Mouse (Mus musculus) MEL (cell line): ENCODE results near the gene Gemin7. TPM values are rescaled to one million over a fixed set of nuclear protein-coding genes. Genes with fewer than 3 reads are reported as not detected.
"Not testable (repeated sequence)": the region's sequence is repeated elsewhere in the genome, so short reads cannot be mapped to it uniquely, and the experiment has no call there.

Source experiments
- DNase-seq: peaks from one replicate; pipeline ENCODE4 v3.0.0; 2011; ENCODE audit warnings: low read depth, low spot score
- H3K27ac ChIP-seq: 2 replicates; pipeline ENCODE4 v1.5.1; 2012; ENCODE audit warnings: low read depth, mild to moderate bottlenecking, control low read depth, low read length, moderate library complexity; ENCODE audit not compliant: control insufficient read depth
- H3K27me3 ChIP-seq, 2 experiments: fragments of 150-350 bp in 1 of 2; sonication (generic) in 1 of 2; 2 replicates each; pipeline ENCODE4 v1.6.1; 2012; ENCODE audit warnings: low read length in 2 of 2, mild to moderate bottlenecking in 2 of 2, improper control_type of control experiment in 1 of 2, moderate library complexity in 1 of 2; ENCODE audit not compliant: insufficient read depth in 2 of 2, control insufficient read depth in 1 of 2
- H3K36me3 ChIP-seq, 2 experiments: 2 replicates each; pipeline ENCODE4 v1.6.1; 2012 to 2014; ENCODE audit warnings: low read length in 2 of 2, improper control_type of control experiment in 1 of 2, inconsistent platforms in 1 of 2, mild to moderate bottlenecking in 1 of 2; ENCODE audit not compliant: insufficient read depth in 2 of 2, control insufficient read depth in 1 of 2
- H3K4me1 ChIP-seq, 2 experiments: fragments of 150-350 bp in 1 of 2; sonication (generic) in 1 of 2; 2 replicates each; pipeline ENCODE4 v1.6.1; 2012; ENCODE audit warnings: low read length in 2 of 2, improper control_type of control experiment in 1 of 2, mild to moderate bottlenecking in 1 of 2; ENCODE audit not compliant: insufficient read depth in 2 of 2, control insufficient read depth in 1 of 2
- H3K4me3 ChIP-seq, 2 experiments: fragments of 150-350 bp in 1 of 2; sonication (generic) in 1 of 2; 2 replicates each; pipeline ENCODE4 v1.5.1; 2012; ENCODE audit warnings: low read depth in 2 of 2, low read length in 2 of 2, mild to moderate bottlenecking in 2 of 2, moderate library complexity in 2 of 2, control low read depth in 1 of 2, improper control_type of control experiment in 1 of 2; ENCODE audit not compliant: control insufficient read depth in 1 of 2, insufficient read depth in 1 of 2
- H3K79me2 ChIP-seq: 2 replicates; pipeline ENCODE4 v1.6.1; 2012; ENCODE audit warnings: mild to moderate bottlenecking, low read length, moderate library complexity; ENCODE audit not compliant: control insufficient read depth, poor library complexity, insufficient read depth
- H3K9ac ChIP-seq: 2 replicates; pipeline ENCODE4 v1.6.1; 2012; ENCODE audit warnings: low read depth, mild to moderate bottlenecking, control low read depth, low read length, moderate library complexity; ENCODE audit not compliant: control insufficient read depth, poor library complexity, severe bottlenecking
- H3K9me3 ChIP-seq: fragments of 150-350 bp; sonication (generic); replicated peaks from 2 replicates; pipeline ENCODE4 v1.6.1; 2012; ENCODE audit warnings: mild to moderate bottlenecking, low read length, improper control_type of control experiment, moderate library complexity; ENCODE audit not compliant: insufficient read depth
- CTCF ChIP-seq, 3 experiments: IDR thresholded peaks in 2 of 3; conservative IDR thresholded peaks in 1 of 3; 2 replicates each; pipeline ENCODE4 v1.5.1; 2011 to 2012; ENCODE audit warnings: low read length in 3 of 3, low read depth in 2 of 3, mild to moderate bottlenecking in 2 of 3, improper control_type of control experiment in 1 of 3, inconsistent platforms in 1 of 3, mixed read lengths in 1 of 3, moderate library complexity in 1 of 3; ENCODE audit not compliant: control insufficient read depth in 1 of 3, insufficient read depth in 1 of 3, poor library complexity in 1 of 3, severe bottlenecking in 1 of 3
- E2F4 ChIP-seq: IDR thresholded peaks from 2 replicates; pipeline ENCODE4 v1.6.1; 2011; ENCODE audit warnings: low read depth, low read length, improper control_type of control experiment, borderline replicate concordance
- GATA1 ChIP-seq: IDR thresholded peaks from 2 replicates; pipeline ENCODE4 v1.6.1; 2011; ENCODE audit warnings: low read depth, low read length, improper control_type of control experiment
- KAT2A ChIP-seq: conservative IDR thresholded peaks from 2 replicates; pipeline ENCODE4 v1.6.1; 2012; ENCODE audit warnings: low read depth, low read length, improper control_type of control experiment, inconsistent platforms
- NELFE ChIP-seq: IDR thresholded peaks from 2 replicates; pipeline ENCODE4 v1.6.1; 2011; ENCODE audit warnings: low read depth, low read length, improper control_type of control experiment
- POLR2A ChIP-seq, 2 experiments: IDR thresholded peaks; 2 replicates each; pipeline ENCODE4 v1.6.1; 2011 to 2012; ENCODE audit warnings: low read length in 2 of 2, mild to moderate bottlenecking in 2 of 2, control low read depth in 1 of 2, improper control_type of control experiment in 1 of 2, low read depth in 1 of 2, moderate library complexity in 1 of 2; ENCODE audit not compliant: control insufficient read depth in 1 of 2, insufficient read depth in 1 of 2, poor library complexity in 1 of 2
- POLR2AphosphoS2 ChIP-seq: IDR thresholded peaks from 2 replicates; pipeline ENCODE4 v1.6.1; 2011; ENCODE audit warnings: low read length, improper control_type of control experiment
- TBP ChIP-seq: IDR thresholded peaks from 2 replicates; pipeline ENCODE4 v1.8.0; 2011; ENCODE audit warnings: low read depth, low read length, improper control_type of control experiment
- ZMIZ1 ChIP-seq: IDR thresholded peaks from 2 replicates; pipeline ENCODE4 v1.6.1; 2012; ENCODE audit warnings: low read depth, mild to moderate bottlenecking, inconsistent platforms, low read length, improper control_type of control experiment, moderate library complexity
- ZNF384 ChIP-seq: IDR thresholded peaks from 2 replicates; pipeline ENCODE4 v1.6.1; 2012; ENCODE audit warnings: low read depth, mild to moderate bottlenecking, inconsistent platforms, low read length, improper control_type of control experiment
- polyA plus RNA-seq, 2 experiments: library from polyadenylated mRNA; stranded (reverse) in 1 of 2; unstranded in 1 of 2; fragments of >175 nt in 1 of 2; fragments of >200 nt in 1 of 2; gene quantifications; 2 replicates each; pipeline versions ENCODE4 v1.2.1 to v1.2.4; 2012; ENCODE audit warnings: low replicate concordance in 2 of 2, low read depth in 1 of 2; ENCODE audit not compliant: insufficient read length in 2 of 2, insufficient read depth in 1 of 2, missing spikeins in 1 of 2
- total RNA-seq: library from RNA; depleted of rRNA; stranded (reverse); fragments of 300-350 nt; gene quantifications from 2 replicates; pipeline ENCODE4 v1.2.3, GENCODE M21; 2012

Gene Gemin7
- total and polyA plus RNA-seq, 3 experiments: 58.0 to 78.7 TPM; not detected in 1

DNA sequence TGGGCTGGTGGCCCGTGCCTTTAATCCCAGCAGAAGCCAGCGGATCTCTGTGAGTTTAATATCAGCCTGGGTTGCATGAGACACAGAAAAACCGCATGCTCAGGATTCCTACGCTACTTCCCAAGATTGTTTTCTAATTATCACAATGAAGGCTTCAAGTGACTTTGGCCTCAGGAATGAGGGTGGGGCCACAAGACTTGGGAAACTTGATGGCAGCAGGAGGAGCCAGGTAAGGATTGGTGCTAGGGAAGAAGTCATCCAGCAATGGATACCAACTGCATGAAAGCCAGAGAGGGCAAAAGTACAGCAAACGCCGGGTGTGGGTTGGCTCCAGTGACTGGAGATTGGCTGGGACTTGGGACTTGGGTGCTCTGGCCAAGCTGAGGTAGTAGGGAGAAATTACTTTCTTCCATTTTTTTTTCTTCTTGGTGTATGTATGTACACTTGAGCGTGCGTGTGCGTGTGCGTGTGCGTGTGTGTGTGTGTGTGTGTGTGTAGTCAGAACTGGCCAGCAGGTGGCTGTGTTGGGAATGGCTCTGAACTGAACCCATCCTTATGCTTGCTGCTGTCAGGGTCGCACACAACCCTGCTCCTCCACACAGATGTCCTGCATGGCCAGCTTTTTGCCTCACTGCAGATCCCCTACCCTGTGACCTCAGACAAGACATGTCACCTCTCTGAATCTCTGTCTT is 32.4 kb upstream of the Gemin7 start:
- no peak overlapping the region for H3K4me3 ChIP-seq
- H3K27ac ChIP-seq: no peak overlapping the region
- H3K79me2 ChIP-seq: no peaks in the 10 kb centered on the region
- TF ChIP-seq POLR2AphosphoS2 (no peak), CTCF (IDR thresholded peaks at IDR 0.05 in 2 of 3, conservative IDR thresholded peaks at IDR 0.05 in 1 of 3; ENCODE audit: control insufficient read depth in 1 of 3, insufficient read depth in 1 of 3, low read depth in 2 of 3, low read length in 3 of 3, poor library complexity in 1 of 3, severe bottlenecking in 1 of 3) (0 out of 6 replicates have a peak, but pooled peaks of 1 of the 3 experiments have one; percentile 7)
- H3K36me3 ChIP-seq: no peaks in the 10 kb centered on the region
- no peaks in the 10 kb centered on the region for H3K27me3 ChIP-seq
- H3K9ac ChIP-seq: no peak overlapping the region
- no peaks in the 10 kb centered on the region for H3K4me1 ChIP-seq
- DNase-seq: no peak
- no peaks in the 10 kb centered on the region for H3K9me3 ChIP-seq

DNA sequence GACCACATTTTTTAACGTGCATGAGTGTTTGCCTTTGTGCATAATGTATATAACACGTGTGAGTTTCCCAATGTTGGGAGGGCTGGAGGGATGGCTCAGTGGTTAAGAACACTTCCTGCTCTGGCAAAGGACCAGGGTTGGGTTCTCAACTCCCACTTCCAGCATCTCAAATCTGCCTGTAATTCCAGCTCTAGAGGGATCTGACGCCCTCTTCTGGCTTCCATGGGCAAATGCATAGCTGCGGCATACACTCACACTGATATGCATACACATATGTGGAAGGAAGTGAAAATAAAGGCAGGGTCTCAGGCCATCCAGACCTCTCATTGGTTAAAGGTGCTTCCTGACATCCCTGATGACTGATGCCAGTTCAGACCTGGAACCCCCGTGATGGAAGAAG is 29.9 kb upstream of the Gemin7 start:
- Histone ChIP-seq H3K27me3 (no peaks in the 10 kb centered on the region), H3K36me3 (peaks cover 0 to 12% of the 10 kb centered on the region in 2 experiments; a peak in 3 of 4 replicates), H3K9me3 (no peaks in the 10 kb centered on the region), H3K27ac (no peak overlapping the region), H3K4me3 (no peak overlapping the region), H3K79me2 (peaks cover 19% of the 10 kb centered on the region), H3K4me1 (peaks cover 2 to 11% of the 10 kb centered on the region in 2 experiments; a peak in 1 of 4 replicates), H3K9ac (no peak overlapping the region)
- no peak for TF ChIP-seq KAT2A
- TF ChIP-seq GATA1: no peak
- peak in 1 of 3 experiments; percentile 22; a peak in 1 of 6 replicates for TF ChIP-seq CTCF (IDR thresholded peaks at IDR 0.05 in 2 of 3, conservative IDR thresholded peaks at IDR 0.05 in 1 of 3; ENCODE audit: control insufficient read depth in 1 of 3, insufficient read depth in 1 of 3, low read depth in 2 of 3, low read length in 3 of 3, poor library complexity in 1 of 3, severe bottlenecking in 1 of 3)
- no peak for DNase-seq

DNA sequence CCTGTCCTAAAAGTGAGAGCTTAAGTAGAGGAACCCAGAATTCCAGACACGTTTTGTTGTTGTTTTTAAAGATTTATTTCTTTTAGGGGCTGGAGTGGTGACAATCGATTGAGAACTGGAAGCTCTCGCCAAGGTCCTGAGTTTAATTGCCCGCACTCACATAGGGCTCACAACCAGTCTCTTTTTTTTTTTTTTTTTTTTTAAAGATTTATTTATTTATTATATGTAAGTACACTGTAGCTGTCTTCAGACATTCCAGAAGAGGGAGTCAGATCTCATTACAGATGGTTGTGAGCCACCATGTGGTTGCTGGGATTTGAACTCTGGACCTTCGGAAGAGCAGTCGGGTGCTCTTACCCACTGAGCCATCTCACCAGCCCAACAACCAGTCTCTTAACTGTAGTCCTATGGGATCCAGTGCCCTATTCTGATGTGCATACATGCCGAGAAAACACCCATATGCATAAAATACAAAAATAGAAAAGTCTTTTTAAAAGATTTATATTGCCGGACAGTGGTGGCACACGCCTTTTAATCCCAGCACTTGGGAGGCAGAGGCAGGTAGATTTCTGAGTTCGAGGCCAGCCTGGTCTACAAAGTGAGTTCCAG is 27.3 kb upstream of the Gemin7 start:
- peak in 1 of 2 experiments; percentile 28; a peak in 1 of 4 replicates for TF ChIP-seq POLR2A (IDR thresholded peaks at IDR 0.05; ENCODE audit: control insufficient read depth in 1 of 2, insufficient read depth in 1 of 2, low read depth in 1 of 2, low read length in 2 of 2, poor library complexity in 1 of 2)
- peak; percentile 95 for TF ChIP-seq TBP
- peak; percentile 22; the same call in 1 of the 2 replicates for TF ChIP-seq ZMIZ1
- TF ChIP-seq NELFE: 0 out of 2 replicates have a peak, but pooled peaks have one; percentile 12
- peak; percentile 79 for TF ChIP-seq ZNF384
- peak; percentile 10; the same call in 1 of the 2 replicates for TF ChIP-seq E2F4
- TF ChIP-seq, all 39 proteins: peak for 6; not testable (repeated sequence) for 33
- peaks cover 0 to 12% of the 10 kb centered on the region in 2 experiments for H3K36me3 ChIP-seq
- peak overlapping the region; percentile 56 for H3K9ac ChIP-seq
- H3K4me1 ChIP-seq: peaks cover 2 to 11% of the 10 kb centered on the region in 2 experiments; a peak in 1 of 4 replicates
- H3K27me3 ChIP-seq, H3K9me3 ChIP-seq, DNase-seq: not testable (repeated sequence)
- H3K79me2 ChIP-seq: peaks cover 23% of the 10 kb centered on the region
- peak overlapping the region; percentile 33 to 44; a peak in 2 of 4 replicates for H3K4me3 ChIP-seq
- H3K27ac ChIP-seq: peak overlapping the region; percentile 71
